Mouse (Mus musculus) heart, embryonic 12.5 days (tissue): ENCODE measurements around the gene Brs3. TPM values are rescaled to one million over a fixed set of nuclear protein-coding genes. Genes with fewer than 3 reads are reported as not detected.

Source experiments
- ATAC-seq: fragments of 200-750 bp; cut with Nextera tagmentation; 2 replicates; pipeline ENCODE4 v1.8.0; 2017; ENCODE audit warnings: moderate TSS enrichment, moderate library complexity; ENCODE audit not compliant: insufficient number of reproducible peaks, low FRiP score
- H3K27ac ChIP-seq: fragments of 300-500 bp; sonication (generic); 2 replicates; pipeline ENCODE4 v1.5.1; 2016; ENCODE audit warnings: mild to moderate bottlenecking, moderate library complexity; ENCODE audit not compliant: poor library complexity, severe bottlenecking
- H3K27me3 ChIP-seq: fragments of 300-500 bp; sonication (generic); replicated peaks from 2 replicates; pipeline ENCODE4 v1.6.1; 2016; ENCODE audit warnings: mild to moderate bottlenecking, moderate library complexity
- H3K36me3 ChIP-seq: fragments of 300-500 bp; sonication (generic); 2 replicates; pipeline ENCODE4 v1.6.1; 2016; ENCODE audit warnings: mild to moderate bottlenecking, moderate library complexity
- H3K4me1 ChIP-seq: fragments of 300-500 bp; sonication (generic); replicated peaks from 2 replicates; pipeline ENCODE4 v1.6.1; 2016; ENCODE audit warnings: mild to moderate bottlenecking
- H3K4me2 ChIP-seq: fragments of 300-500 bp; sonication (generic); 2 replicates; pipeline ENCODE4 v1.6.1; 2016; ENCODE audit warnings: mild to moderate bottlenecking, moderate library complexity
- H3K4me3 ChIP-seq: fragments of 300-500 bp; sonication (generic); 2 replicates; pipeline ENCODE4 v1.5.1; 2016; ENCODE audit warnings: mild to moderate bottlenecking
- H3K9ac ChIP-seq: fragments of 300-500 bp; sonication (generic); 2 replicates; pipeline ENCODE4 v1.6.1; 2016; ENCODE audit warnings: mild to moderate bottlenecking, moderate library complexity
- H3K9me3 ChIP-seq: fragments of 300-500 bp; sonication (generic); replicated peaks from 2 replicates; pipeline ENCODE4 v1.6.1; 2016; ENCODE audit warnings: mild to moderate bottlenecking, moderate library complexity
- WGBS: fragments of 180-500 bp; shearing (Covaris S2); methylation state at CpG from one replicate; pipeline ENCODE4 v1.1.7; 2016; 5-methylcytosine and 5-hydroxymethylcytosine counted together
- polyA plus RNA-seq: library from polyadenylated mRNA; unstranded; fragments of >200 nt; fragmentation: Nextera tagmentation; extraction: Ambion mirVana; gene quantifications from 2 replicates; pipeline ENCODE4 v1.2.1, GENCODE M21; 2016

The Brs3 gene
- polyA plus RNA-seq: not detected in 2 replicates

- Histone ChIP-seq H3K36me3 (no peaks in the 10 kb centered on the region), H3K27me3 (no peaks in the 10 kb centered on the region), H3K4me3 (no peak within 1 kb of the TSS), H3K9me3 (no peaks in the 10 kb centered on the region), H3K9ac (no peak within 1 kb of the TSS), H3K4me2 (no peak within 1 kb of the TSS), H3K4me1 (no peaks in the 10 kb centered on the region), H3K27ac (no peak within 1 kb of the TSS)
- ATAC-seq: no peak
- 72% methylated on average over 5 of the region's 5 CpGs for WGBS
Observed at GRCm38 (mm10) chrX:57042774-57043173, at the start of gene Brs3. Gene Brs3 (plus strand): TSS chrX:57043074.

GRCm38 (mm10) chrX:57012891-57013290 is 30.0 kb upstream of the Brs3 start:
- Histone ChIP-seq H3K4me2 (no peak overlapping the region), H3K9ac (no peak overlapping the region), H3K4me3 (no peak overlapping the region), H3K4me1 (no peaks in the 10 kb centered on the region), H3K9me3 (no peaks in the 10 kb centered on the region), H3K27ac (no peak overlapping the region), H3K36me3 (no peaks in the 10 kb centered on the region), H3K27me3 (no peaks in the 10 kb centered on the region)
- no peak for ATAC-seq
- 63% methylated on average over 2 of the region's 2 CpGs for WGBS

- Histone ChIP-seq H3K4me2 (no peak overlapping the region), H3K36me3 (no peaks in the 10 kb centered on the region), H3K9ac (no peak overlapping the region), H3K4me3 (no peak overlapping the region), H3K4me1 (no peaks in the 10 kb centered on the region), H3K27ac (no peak overlapping the region), H3K9me3 (no peaks in the 10 kb centered on the region), H3K27me3 (no peaks in the 10 kb centered on the region)
- no peak for ATAC-seq
- 77% methylated on average over 6 of the region's 6 CpGs for WGBS
Observed at GRCm38 (mm10) chrX:57043869-57044268, 995 bp downstream of the Brs3 start.

GRCm38 (mm10) chrX:57052848-57053173 is 9.9 kb downstream of the Brs3 start:
- no peaks in the 10 kb centered on the region for H3K9me3 ChIP-seq
- H3K4me2 ChIP-seq: peak overlapping the region; percentile 56
- peak overlapping the region; percentile 68 for H3K4me3 ChIP-seq
- H3K4me1 ChIP-seq: no peaks in the 10 kb centered on the region
- peak overlapping the region; percentile 76 for H3K9ac ChIP-seq
- H3K27ac ChIP-seq: peak overlapping the region; percentile 93
- ATAC-seq: peak; percentile 40; the same call in 1 of the 2 replicates
- no peaks in the 10 kb centered on the region for H3K27me3 ChIP-seq
- H3K36me3 ChIP-seq: peaks cover 10% of the 10 kb centered on the region; the same call in 1 of the 2 replicates
- WGBS: 12% methylated on average over 4 of the region's 4 CpGs

- H3K27me3 ChIP-seq: no peaks in the 10 kb centered on the region
- H3K36me3 ChIP-seq: peaks cover 10% of the 10 kb centered on the region; the same call in 1 of the 2 replicates
- no peaks in the 10 kb centered on the region for H3K9me3 ChIP-seq
- 17% methylated on average over 78 of the region's 85 CpGs for WGBS
- peak; percentile 96 for ATAC-seq
- H3K9ac ChIP-seq: peak within 1 kb of the TSS; percentile 76
- peak within 1 kb of the TSS; percentile 63 for H3K4me2 ChIP-seq
- peak within 1 kb of the TSS; percentile 68 for H3K4me3 ChIP-seq
- peak within 1 kb of the TSS; percentile 93 for H3K27ac ChIP-seq
- H3K4me1 ChIP-seq: no peaks in the 10 kb centered on the region
Observed at GRCm38 (mm10) chrX:57053174-57053992, 10.5 kb downstream of the Brs3 start, which contains the start of gene Htatsf1. Gene Htatsf1 (plus strand): TSS chrX:57053583.

- peak overlapping the region; percentile 68 for H3K4me3 ChIP-seq
- H3K36me3 ChIP-seq: peaks cover 10% of the 10 kb centered on the region; the same call in 1 of the 2 replicates
- H3K27ac ChIP-seq: peak overlapping the region; percentile 93
- no peaks in the 10 kb centered on the region for H3K4me1 ChIP-seq
- no peak for ATAC-seq
- 27% methylated on average over 10 of the region's 11 CpGs for WGBS
- H3K27me3 ChIP-seq: no peaks in the 10 kb centered on the region
- no peaks in the 10 kb centered on the region for H3K9me3 ChIP-seq
- peak overlapping the region; percentile 63 for H3K4me2 ChIP-seq
- H3K9ac ChIP-seq: peak overlapping the region; percentile 76; the same call in 1 of the 2 replicates
Observed at GRCm38 (mm10) chrX:57053993-57054385, 11.1 kb downstream of the Brs3 start.

- H3K27ac ChIP-seq: no peak overlapping the region
- 65% methylated on average over 5 of the region's 5 CpGs for WGBS
Observed at GRCm38 (mm10) chrX:57081496-57081895, 38.6 kb downstream of the Brs3 start.

GRCm38 (mm10) chrX:57087806-57088205 is 44.9 kb downstream of the Brs3 start, which contains the start of gene Vgll1:
Gene Vgll1 (plus strand): TSS chrX:57088106.
- no peaks in the 10 kb centered on the region for H3K36me3 ChIP-seq
- no peaks in the 10 kb centered on the region for H3K27me3 ChIP-seq
- WGBS: 71% methylated on average over 4 of the region's 4 CpGs
- no peaks in the 10 kb centered on the region for H3K9me3 ChIP-seq
- H3K4me1 ChIP-seq: no peaks in the 10 kb centered on the region
- no peak within 1 kb of the TSS for H3K4me2 ChIP-seq
- H3K9ac ChIP-seq: no peak within 1 kb of the TSS
- no peak within 1 kb of the TSS for H3K4me3 ChIP-seq
- no peak for ATAC-seq
- H3K27ac ChIP-seq: no peak within 1 kb of the TSS

More at GRCm38 (mm10) chrX:57081496-57081895, 38.6 kb downstream of the Brs3 start:
- H3K4me1 ChIP-seq: no peaks in the 10 kb centered on the region
- no peak overlapping the region for H3K4me2 ChIP-seq
- no peaks in the 10 kb centered on the region for H3K27me3 ChIP-seq
- H3K36me3 ChIP-seq: no peaks in the 10 kb centered on the region
- no peak overlapping the region for H3K9ac ChIP-seq
- no peak overlapping the region for H3K4me3 ChIP-seq
- no peaks in the 10 kb centered on the region for H3K9me3 ChIP-seq
- ATAC-seq: no peak

Other genes starting within 250 kb of the Brs3 start
- gene Map7d3, start 220.7 kb upstream of the Brs3 start, polyA plus RNA-seq: 1.2 and 1.8 TPM in 2 replicates
- gene Adgrg4, start 172.9 kb upstream of the Brs3 start, polyA plus RNA-seq: not detected in 2 replicates
- 65.5 and 68.3 TPM in 2 replicates for gene Htatsf1, start 10.5 kb downstream of the Brs3 start, polyA plus RNA-seq
- 0.17 and 0.36 TPM in 2 replicates for gene Vgll1, start 45.0 kb downstream of the Brs3 start, polyA plus RNA-seq
- not detected in 2 replicates for gene Cd40lg, start 169.1 kb downstream of the Brs3 start, polyA plus RNA-seq